9 mouse cellular contexts compared by ENCODE assay signal in the genomic region with DNA sequence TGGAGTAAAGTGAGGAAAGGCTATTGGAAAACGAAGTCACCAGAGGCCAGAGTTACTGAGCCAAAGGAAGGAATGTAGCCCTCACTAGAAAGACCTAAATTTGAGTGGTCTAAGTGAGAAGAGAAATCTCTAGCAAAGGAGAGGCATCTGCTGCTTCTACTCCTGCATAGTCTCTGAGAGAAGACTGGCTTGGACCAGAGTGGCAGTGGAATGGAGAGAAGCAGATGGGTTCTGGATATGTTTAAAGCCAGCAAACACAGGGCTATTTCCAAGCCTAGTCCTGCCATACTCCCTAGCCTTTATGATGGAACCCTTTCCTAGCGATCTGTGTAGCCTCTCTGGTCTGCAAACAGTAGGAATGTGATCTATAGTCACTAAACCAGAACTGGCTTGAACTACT. TPM values are rescaled to one million over a fixed set of nuclear protein-coding genes. Genes with fewer than 3 reads are reported as not detected.
"Had no signal": no experiment of that assay in that cellular context is flagged by ENCODE, and none has a peak within 500 bp of the region (broad histone marks: within the 10 kb centered on the region; RNA-seq: fewer than 3 reads in every experiment).

No protein-coding gene starts in this region.

- DNase-seq: lung, adult 2 months; lung, postnatal 14 days; lung, postnatal 36 days; right cerebral cortex, postnatal 14 days; thymus, adult 2 months; thymus, postnatal 25 days; thymus, postnatal 4 days had no signal

RNA-seq across cellular contexts. Expression of a gene that starts 24.9 kb away (rescaled TPM):
- total RNA-seq: megakaryocyte progenitor cell, adult 5-6 weeks; monocyte, adult 5-6 weeks had no signal
